Mouse (Mus musculus) right cerebral cortex, adult 2 months (tissue): ENCODE data around the gene Ccdc86.

Experiments used
- DNase-seq, 2 experiments: peaks; one replicate each; pipeline ENCODE4 v3.0.0; 2021 to 2022; ENCODE audit warnings: low spot score in 2 of 2

The Ccdc86 gene

GRCm38 (mm10) chr19:10907891-10908290 is 41.2 kb downstream of the Ccdc86 start:
- peak; percentile 66 to 68 for DNase-seq

DNA sequence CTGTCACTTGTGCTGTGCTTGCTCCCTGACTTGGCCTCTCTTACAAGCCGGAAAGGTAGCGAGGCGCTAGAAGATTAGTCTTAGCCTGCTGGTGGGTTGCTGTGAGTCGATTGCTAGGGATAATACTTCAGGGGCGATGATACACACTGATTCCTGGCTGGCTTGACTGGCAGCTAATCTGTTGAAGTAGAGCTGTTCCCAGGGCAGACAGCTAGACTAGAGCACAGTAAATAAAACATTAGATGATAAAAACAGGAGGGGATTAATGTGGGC is 43.4 kb downstream of the Ccdc86 start:
- no peak for DNase-seq

DNA sequence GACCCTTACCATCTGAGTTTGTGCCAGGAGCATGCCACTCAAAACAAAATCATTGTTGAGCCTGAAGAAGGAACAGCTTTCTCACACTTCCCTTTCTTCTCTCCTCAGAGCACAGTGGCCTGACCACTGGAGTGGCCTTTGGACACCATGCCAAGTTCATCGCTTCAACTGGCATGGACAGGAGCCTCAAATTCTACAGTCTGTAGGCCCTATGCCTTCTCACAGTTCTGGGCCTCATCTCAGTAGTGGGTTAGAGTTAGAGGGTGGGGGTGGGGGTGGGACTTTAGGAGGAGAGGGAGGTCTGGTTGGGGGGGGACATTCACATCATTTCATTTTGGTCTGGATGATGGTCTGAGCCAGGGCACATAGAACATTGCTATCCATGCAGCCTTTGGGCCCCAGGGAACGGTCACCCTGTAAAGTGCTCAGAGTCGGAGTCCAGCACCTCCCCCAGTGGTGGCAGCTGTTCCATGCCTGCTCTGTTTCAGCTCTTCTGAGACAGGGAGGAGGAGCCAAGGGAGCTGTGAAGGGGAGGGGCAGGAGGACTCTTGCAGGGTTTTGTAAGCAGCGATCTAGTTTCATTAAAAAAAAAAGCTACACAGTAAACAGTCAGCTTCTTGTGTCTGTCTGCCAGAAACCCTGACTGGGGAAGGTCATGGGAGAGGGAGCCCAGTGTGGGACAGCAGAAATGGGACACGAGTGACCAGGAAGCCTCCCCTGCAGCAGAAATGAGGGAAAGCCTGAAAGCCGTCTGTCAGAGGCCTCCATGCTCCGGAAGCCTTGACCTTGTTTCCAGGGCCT is 43.9 kb downstream of the Ccdc86 start:
- peak; percentile 53 to 68 for DNase-seq

DNA sequence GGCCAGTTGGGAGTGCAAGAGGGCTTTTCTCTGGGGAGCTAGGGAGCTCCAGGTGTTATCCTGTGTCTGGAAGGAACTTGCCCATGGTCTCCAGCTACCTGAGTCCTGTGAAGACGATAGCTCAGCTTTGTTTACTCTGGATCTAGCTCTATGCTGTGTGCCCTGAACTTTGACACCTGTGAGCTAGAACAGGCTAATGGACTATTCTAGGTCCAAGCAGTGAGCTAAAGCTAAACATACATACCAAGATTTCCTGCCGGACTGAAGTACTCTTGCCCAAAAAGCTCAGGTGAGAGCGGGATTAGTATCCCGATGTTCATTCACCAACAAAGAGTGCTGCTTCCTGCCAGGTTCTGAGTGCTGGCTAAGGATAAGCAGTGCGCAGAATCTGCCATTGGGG is 44.6 kb downstream of the Ccdc86 start:
- DNase-seq, result no peak

GRCm38 (mm10) chr19:10901046-10901445 is 48.0 kb downstream of the Ccdc86 start:
- no peak for DNase-seq

GRCm38 (mm10) chr19:10900315-10900714 is 48.8 kb downstream of the Ccdc86 start:
- DNase-seq, result no peak

DNA sequence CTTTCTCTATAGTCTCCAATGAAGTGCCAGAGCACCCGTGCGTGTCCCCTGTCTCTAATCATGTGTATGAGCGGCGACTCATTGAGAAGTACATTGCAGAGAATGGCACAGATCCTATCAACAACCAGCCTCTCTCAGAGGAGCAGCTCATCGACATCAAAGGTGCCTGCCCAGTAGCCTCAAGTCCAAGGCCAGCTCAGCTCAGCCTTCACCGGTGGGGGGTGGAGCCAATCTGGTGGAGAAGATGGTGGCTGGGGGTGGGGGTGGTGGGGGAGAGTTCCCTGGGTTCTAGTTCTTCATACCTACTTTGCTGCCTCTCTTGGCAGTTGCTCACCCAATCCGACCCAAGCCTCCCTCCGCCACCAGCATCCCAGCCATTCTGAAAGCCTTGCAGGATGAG is 51.6 kb downstream of the Ccdc86 start:
- no peak for DNase-seq

DNA sequence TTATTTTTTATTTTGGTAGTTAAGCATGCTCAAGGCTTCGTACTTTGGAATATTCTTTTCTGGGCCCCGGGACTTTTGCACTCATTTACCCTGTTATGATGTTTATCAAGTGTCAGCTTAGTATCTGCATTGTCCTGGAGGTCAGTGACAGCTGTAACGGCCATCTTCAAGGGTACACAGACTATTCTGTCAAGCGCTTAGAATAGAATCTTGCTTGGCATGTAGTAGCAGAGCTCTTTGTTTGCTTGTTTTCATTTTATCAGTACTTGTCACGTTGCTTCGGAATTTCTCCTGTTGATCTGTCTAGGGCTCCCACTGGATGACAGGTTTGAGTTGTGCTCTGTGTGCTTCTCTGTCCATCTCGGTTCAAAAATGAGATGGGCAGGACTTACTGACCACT is 52.2 kb downstream of the Ccdc86 start:
- DNase-seq, result no peak

- no peak for DNase-seq
These were observed 53.4 kb downstream of the Ccdc86 start for GRCm38 (mm10) chr19:10895708-10896107.

- peak; percentile 98 to 99 for DNase-seq
These were observed 54.0 kb downstream of the Ccdc86 start, which contains the start of gene Prpf19 for GRCm38 (mm10) chr19:10895016-10895528. TSS of gene Prpf19 (plus strand) at chr19:10895231.

GRCm38 (mm10) chr19:10892201-10892600 is 56.9 kb downstream of the Ccdc86 start:
- DNase-seq, result no peak
